Comparison of ENCODE assay signal across 21 mouse cellular contexts in genomic region chr16:35779681-35780080, GRCm38 (mm10).
"Had no signal": no experiment of that assay in that cellular context is flagged by ENCODE, and none has a peak within 500 bp of the region (broad histone marks: within the 10 kb centered on the region; RNA-seq: fewer than 3 reads in every experiment).

No protein-coding gene starts in this region.

- H3K4me1 ChIP-seq: lung, embryonic 15.5 days; megakaryocyte, embryonic 14.5 days; midbrain, embryonic 13.5 days; stomach, embryonic 15.5 days had no signal

- H3K4me3 ChIP-seq: liver, embryonic 13.5 days; liver, embryonic 15.5 days; lung, embryonic 15.5 days; megakaryocyte, embryonic 14.5 days; midbrain, embryonic 13.5 days; stomach, embryonic 15.5 days had no signal

- H3K9me3 ChIP-seq: liver, embryonic 13.5 days; liver, embryonic 15.5 days; lung, embryonic 15.5 days; megakaryocyte, embryonic 14.5 days; midbrain, embryonic 13.5 days; stomach, embryonic 15.5 days had no signal

- DNase-seq: liver, embryonic 13.5 days; liver, postnatal 0 days; lung, adult 2 months; lung, postnatal 14 days; lung, postnatal 36 days; retina, postnatal 1 day; right cerebral cortex, adult 18-20 months; thymus, adult 2 months; thymus, postnatal 25 days; thymus, postnatal 4 days had no signal

- H3K36me3 ChIP-seq: liver, embryonic 13.5 days; liver, embryonic 15.5 days; lung, embryonic 15.5 days; midbrain, embryonic 13.5 days; stomach, embryonic 15.5 days had no signal

- H3K27me3 ChIP-seq: liver, embryonic 13.5 days; liver, embryonic 15.5 days; lung, embryonic 15.5 days; midbrain, embryonic 13.5 days; stomach, embryonic 15.5 days had no signal

- H3K4me2 ChIP-seq: liver, embryonic 11.5 days; liver, embryonic 13.5 days; liver, embryonic 15.5 days; lung, embryonic 15.5 days; midbrain, embryonic 11.5 days; midbrain, embryonic 13.5 days; stomach, embryonic 15.5 days had no signal

- H3K27ac ChIP-seq: liver, embryonic 13.5 days; liver, embryonic 15.5 days; lung, embryonic 15.5 days; macrophage; midbrain, embryonic 13.5 days; stomach, embryonic 15.5 days; stomach, postnatal 0 days had no signal

- ATAC-seq: liver, postnatal 0 days; lung, postnatal 0 days; midbrain, embryonic 13.5 days; midbrain, embryonic 16.5 days had no signal

- H3K9ac ChIP-seq: liver, embryonic 13.5 days; liver, embryonic 15.5 days; liver, postnatal 0 days; lung, embryonic 15.5 days; midbrain, embryonic 13.5 days; stomach, embryonic 15.5 days had no signal
